Mouse (Mus musculus) lung, postnatal 0 days (tissue): ENCODE measurements around the gene Gm49358. TPM values are rescaled to one million over a fixed set of nuclear protein-coding genes. Genes with fewer than 3 reads are reported as not detected.

ENCODE experiments used
- ATAC-seq: fragments of 200-750 bp; cut with Nextera tagmentation; 2 replicates; pipeline ENCODE4 v1.8.0; 2017; ENCODE audit warnings: moderate library complexity
- DNase-seq: peaks from one replicate; pipeline ENCODE4 v3.0.0-alpha.2; 2016; ENCODE audit warnings: low spot score
- H3K27ac ChIP-seq: fragments of 300-500 bp; sonication (generic); 2 replicates; pipeline ENCODE4 v1.5.1; 2014; ENCODE audit warnings: antibody characterized with exemption, mild to moderate bottlenecking, low read length, mixed read lengths
- H3K27me3 ChIP-seq: fragments of 300-500 bp; sonication (generic); replicated peaks from 2 replicates; pipeline ENCODE4 v1.6.1; 2014; ENCODE audit warnings: low read length, mixed read lengths; ENCODE audit not compliant: insufficient read depth
- H3K36me3 ChIP-seq: fragments of 300-500 bp; sonication (generic); 2 replicates; pipeline ENCODE4 v1.6.1; 2014; ENCODE audit warnings: low read length, mixed read lengths; ENCODE audit not compliant: insufficient read depth
- H3K4me1 ChIP-seq: fragments of 300-500 bp; sonication (generic); 2 replicates; pipeline ENCODE4 v1.6.1; 2014; ENCODE audit warnings: antibody characterized with exemption, low read depth, low read length, mixed read lengths; ENCODE audit not compliant: insufficient read depth
- H3K4me2 ChIP-seq: fragments of 300-500 bp; sonication (generic); replicated peaks from 2 replicates; pipeline ENCODE4 v1.6.1; 2014; ENCODE audit warnings: low read depth, mild to moderate bottlenecking, low read length, moderate library complexity, mixed read lengths
- H3K4me3 ChIP-seq: fragments of 300-500 bp; sonication (generic); 2 replicates; pipeline ENCODE4 v1.5.1; 2014; ENCODE audit warnings: low read depth, low read length
- H3K9ac ChIP-seq: fragments of 300-500 bp; sonication (generic); replicated peaks from 2 replicates; pipeline ENCODE4 v1.6.1; 2014; ENCODE audit warnings: low read depth, mild to moderate bottlenecking
- H3K9me3 ChIP-seq: fragments of 300-500 bp; sonication (generic); 2 replicates; pipeline ENCODE4 v1.6.1; 2016; ENCODE audit warnings: low read length, mixed read lengths
- CTCF ChIP-seq: IDR thresholded peaks from 2 replicates; pipeline ENCODE4 v1.5.1; 2016; ENCODE audit warnings: antibody characterized with exemption, mild to moderate bottlenecking
- EP300 ChIP-seq: IDR thresholded peaks from 2 replicates; pipeline ENCODE4 v1.6.1; 2016; ENCODE audit warnings: antibody characterized with exemption, mild to moderate bottlenecking, control low read depth
- polyA plus RNA-seq: library from polyadenylated mRNA; unstranded; fragments of >200 nt; fragmentation: Nextera tagmentation; extraction: Ambion mirVana; gene quantifications from 2 replicates; pipeline ENCODE4 v1.2.1, GENCODE M21; 2015

The Gm49358 gene
- polyA plus RNA-seq, 1 experiment from 2014 or later: not detected

GRCm38 (mm10) chr10:86881448-86881847 lies 117.7 kb downstream of the Gm49358 start:
- Histone ChIP-seq H3K27me3 (no peaks in the 10 kb centered on the region; the same call in 1 of the 2 replicates), H3K4me1 (no peaks in the 10 kb centered on the region), H3K9ac (no peak overlapping the region), H3K36me3 (no peaks in the 10 kb centered on the region), H3K9me3 (no peaks in the 10 kb centered on the region), H3K4me3 (no peak overlapping the region), H3K27ac (no peak overlapping the region), H3K4me2 (no peak overlapping the region)
- no peak for ATAC-seq
- TF ChIP-seq EP300: no peak
- TF ChIP-seq CTCF: no peak
- DNase-seq: no peak

Other genes starting within 250 kb of the Gm49358 start
- 283 and 342 TPM in 2 replicates for gene Hsp90b1, start 58.5 kb upstream of the Gm49358 start, polyA plus RNA-seq
- gene Ttc41, start 58.2 kb upstream of the Gm49358 start, polyA plus RNA-seq: 0.67 and 1.0 TPM in 2 replicates
- gene Nt5dc3, start 15.0 kb downstream of the Gm49358 start, polyA plus RNA-seq: 1.2 and 1.3 TPM in 2 replicates
- 0.11 and 0.24 TPM in 2 replicates for gene Stab2, start 244.1 kb downstream of the Gm49358 start, polyA plus RNA-seq